ENCODE assay signal across 2 mouse cellular contexts in the genomic region with DNA sequence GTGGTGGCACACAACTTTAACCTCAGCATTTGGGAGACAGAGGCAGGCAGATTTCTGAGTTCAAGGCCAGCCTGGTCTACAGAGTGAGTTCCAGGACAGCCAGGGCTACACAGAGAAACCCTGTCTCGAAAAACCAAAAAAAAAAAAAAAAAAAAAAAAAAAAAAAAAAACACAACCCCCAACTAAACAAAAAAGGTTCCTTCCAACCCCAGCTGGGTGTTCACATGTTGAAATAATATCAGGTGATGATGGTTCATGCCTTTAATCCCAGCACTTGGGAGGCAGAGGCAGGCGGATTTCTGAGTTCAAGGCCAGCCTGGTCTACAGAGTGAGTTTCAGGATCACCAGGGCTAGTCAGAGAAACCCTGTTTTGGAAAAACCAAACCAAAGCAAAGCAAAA. TPM values are rescaled to one million over a fixed set of nuclear protein-coding genes. Genes with fewer than 3 reads are reported as not detected.
"Had no signal": no experiment of that assay in that cellular context is flagged by ENCODE, and none has a peak within 500 bp of the region (broad histone marks: within the 10 kb centered on the region; RNA-seq: fewer than 3 reads in every experiment).

No protein-coding gene starts in this region.

RNA-seq across cellular contexts. Expression of gene Angptl8, which starts 49.0 kb away (rescaled TPM):
- total RNA-seq: neutrophil, adult 5-6 weeks had no signal
- polyA plus RNA-seq: testis, adult 2 months had no signal
